Mouse (Mus musculus) liver, postnatal 0 days (tissue): ENCODE results near the gene Ift172. TPM values are rescaled to one million over a fixed set of nuclear protein-coding genes. Genes with fewer than 3 reads are reported as not detected.

Experiments
- ATAC-seq: fragments of 200-750 bp; cut with Nextera tagmentation; 2 replicates; pipeline ENCODE4 v1.8.0; 2017; ENCODE audit warnings: mild to moderate bottlenecking, moderate library complexity
- DNase-seq: peaks from one replicate; pipeline ENCODE4 v3.0.0-alpha.2; 2016
- H3K27ac ChIP-seq: fragments of 300-500 bp; sonication (generic); 2 replicates; pipeline ENCODE4 v1.5.1; 2014; ENCODE audit warnings: antibody characterized with exemption, moderate library complexity, mild to moderate bottlenecking, low read depth
- H3K27me3 ChIP-seq: fragments of 300-500 bp; sonication (generic); 2 replicates; pipeline ENCODE4 v1.6.1; 2014; ENCODE audit warnings: low read length, control low read depth, mixed read lengths; ENCODE audit not compliant: insufficient read depth
- H3K36me3 ChIP-seq: fragments of 300-500 bp; sonication (generic); replicated peaks from 2 replicates; pipeline ENCODE4 v1.6.1; 2014; ENCODE audit warnings: mild to moderate bottlenecking, control low read depth, low read length, moderate library complexity, mixed read lengths; ENCODE audit not compliant: insufficient read depth
- H3K4me1 ChIP-seq: fragments of 300-500 bp; sonication (generic); 2 replicates; pipeline ENCODE4 v1.6.1; 2014; ENCODE audit warnings: antibody characterized with exemption, mild to moderate bottlenecking, control low read depth; ENCODE audit not compliant: insufficient read depth
- H3K4me2 ChIP-seq: fragments of 300-500 bp; sonication (generic); 2 replicates; pipeline ENCODE4 v1.6.1; 2014; ENCODE audit warnings: low read depth, mild to moderate bottlenecking, low read length, moderate library complexity, mixed read lengths
- H3K4me3 ChIP-seq: fragments of 300-500 bp; sonication (generic); 2 replicates; pipeline ENCODE4 v1.5.1; 2014; ENCODE audit warnings: low read depth, low read length
- H3K9ac ChIP-seq: fragments of 300-500 bp; sonication (generic); replicated peaks from 2 replicates; pipeline ENCODE4 v1.6.1; 2014; ENCODE audit warnings: mild to moderate bottlenecking, moderate library complexity
- H3K9me3 ChIP-seq: fragments of 300-500 bp; sonication (generic); 2 replicates; pipeline ENCODE4 v1.6.1; 2016; ENCODE audit warnings: mild to moderate bottlenecking, control low read depth, low read length, mixed read lengths
- CTCF ChIP-seq: sonication (generic); IDR thresholded peaks from 2 replicates; pipeline ENCODE4 v1.5.1; 2016; ENCODE audit warnings: antibody characterized with exemption, low read depth
- EP300 ChIP-seq: IDR thresholded peaks from 2 replicates; pipeline ENCODE4 v1.6.1; 2016; ENCODE audit warnings: antibody characterized with exemption, low read depth, mild to moderate bottlenecking
- WGBS: fragments of 180-500 bp; shearing (Covaris S2); extraction: QIAGEN DNeasy Blood & Tissue Kit; methylation state at CpG from one replicate; pipeline ENCODE4 v1.1.7; 2014; ENCODE audit not compliant: insufficient replicate concordance; 5-methylcytosine and 5-hydroxymethylcytosine counted together
- polyA plus RNA-seq: library from polyadenylated mRNA; unstranded; fragments of >200 nt; fragmentation: Nextera tagmentation; extraction: Ambion mirVana; gene quantifications from 2 replicates; pipeline ENCODE4 v1.2.1, GENCODE M21; 2015

The Ift172 gene
- polyA plus RNA-seq, 1 experiment from 2014 or later = 2.7 TPM

- peak overlapping the region; percentile 96 for H3K9ac ChIP-seq
- no peaks in the 10 kb centered on the region for H3K9me3 ChIP-seq
- H3K4me3 ChIP-seq = peak overlapping the region; percentile 93
- no peak for ATAC-seq
- H3K27me3 ChIP-seq = no peaks in the 10 kb centered on the region
- peak overlapping the region; percentile 98 for H3K27ac ChIP-seq
- H3K4me1 ChIP-seq = peaks cover 8% of the 10 kb centered on the region
- H3K4me2 ChIP-seq = peak overlapping the region; percentile 92
- no peak for DNase-seq
- TF ChIP-seq EP300 = no peak
- TF ChIP-seq CTCF = no peak
- H3K36me3 ChIP-seq = peaks cover 35% of the 10 kb centered on the region
- 27% methylated on average over 10 of the region's 10 CpGs for WGBS
Measured at GRCm38 (mm10) chr5:31242191-31242590, 48.7 kb downstream of the Ift172 start.

- peaks cover 8% of the 10 kb centered on the region for H3K4me1 ChIP-seq
- peak overlapping the region; percentile 96 for H3K9ac ChIP-seq
- peak overlapping the region; percentile 92 for H3K4me2 ChIP-seq
- H3K27ac ChIP-seq = peak overlapping the region; percentile 98
- DNase-seq (no peak), ATAC-seq (no peak)
- H3K36me3 ChIP-seq = peaks cover 29% of the 10 kb centered on the region
- peak overlapping the region; percentile 93 for H3K4me3 ChIP-seq
- WGBS = under 1% methylated on average over 13 of the region's 13 CpGs
- H3K27me3 ChIP-seq = no peaks in the 10 kb centered on the region
- H3K9me3 ChIP-seq = no peaks in the 10 kb centered on the region
- TF ChIP-seq EP300 = no peak
- no peak for TF ChIP-seq CTCF
Measured at GRCm38 (mm10) chr5:31241522-31242034, 49.3 kb downstream of the Ift172 start.

DNA sequence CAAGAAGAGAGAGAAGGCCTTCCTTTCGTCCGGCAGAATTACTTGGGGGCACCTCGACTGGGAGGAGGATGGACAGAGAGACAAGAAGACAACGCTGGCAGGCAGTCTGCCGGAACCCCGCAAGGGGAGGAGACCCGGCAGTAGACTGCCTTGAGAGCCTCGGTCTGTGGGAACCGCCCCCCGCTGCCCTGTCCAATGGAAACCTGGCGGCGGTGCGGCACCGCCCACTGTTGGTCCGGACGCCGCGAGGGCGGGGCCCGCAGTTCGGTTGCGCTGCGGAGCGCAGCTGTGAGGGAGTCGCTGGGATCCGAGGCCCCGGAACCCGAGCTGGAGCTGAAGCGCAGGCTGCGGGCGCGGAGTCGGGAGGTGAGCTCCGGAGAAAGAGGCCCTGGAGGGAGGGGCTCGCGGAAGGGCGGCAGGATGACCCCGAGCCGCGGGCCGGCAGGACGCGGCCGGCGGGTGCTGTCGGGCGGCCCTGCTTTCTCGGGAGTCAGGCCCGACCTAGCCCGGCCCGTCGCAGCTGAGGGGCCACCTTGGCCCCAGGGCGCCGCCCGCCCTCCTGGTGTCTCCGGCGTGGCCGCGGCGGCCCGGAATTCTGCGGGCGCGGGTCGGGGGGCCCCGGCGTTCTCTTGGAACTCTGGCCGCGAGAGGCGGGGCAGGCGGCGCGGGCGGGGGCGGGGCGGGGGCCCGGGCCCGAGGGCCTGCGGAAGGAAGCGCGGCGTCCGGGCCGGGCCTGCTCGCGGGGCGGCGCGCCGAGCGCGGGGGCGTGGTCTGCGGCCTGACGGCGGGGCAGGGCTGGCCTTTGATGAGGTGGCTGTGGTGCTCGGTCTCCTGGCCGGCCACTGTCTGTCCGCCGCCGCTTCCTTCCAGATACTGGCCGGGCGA lies 50.0 kb downstream of the Ift172 start, which contains the start of the genes Nrbp1 and Gm9970:
Nrbp1 (plus strand) TSS at position 228 of the 885 bp plus-strand sequence.
Gm9970 (minus strand) TSS at position 596 of the 885 bp plus-strand sequence.
- H3K9ac ChIP-seq = peak within 1 kb of the TSS; percentile 96
- H3K27me3 ChIP-seq = no peaks in the 10 kb centered on the region
- peak within 1 kb of the TSS; percentile 98 for H3K27ac ChIP-seq
- peaks cover 22% of the 10 kb centered on the region for H3K36me3 ChIP-seq
- H3K4me1 ChIP-seq = peaks cover 8% of the 10 kb centered on the region
- peak within 1 kb of the TSS; percentile 92 for H3K4me2 ChIP-seq
- H3K9me3 ChIP-seq = no peaks in the 10 kb centered on the region
- peak within 1 kb of the TSS; percentile 93 for H3K4me3 ChIP-seq
- WGBS = under 1% methylated on average over 81 of the region's 103 CpGs
- DNase-seq (peak; percentile 97), ATAC-seq (peak; percentile 98)
- no peak for TF ChIP-seq EP300
- peak; percentile 7; the same call in 1 of the 2 replicates for TF ChIP-seq CTCF

- H3K27me3 ChIP-seq = no peaks in the 10 kb centered on the region
- TF ChIP-seq CTCF = no peak
- TF ChIP-seq EP300 = no peak
- no peaks in the 10 kb centered on the region for H3K4me1 ChIP-seq
- no peaks in the 10 kb centered on the region for H3K36me3 ChIP-seq
- no peak overlapping the region for H3K27ac ChIP-seq
- DNase-seq (no peak), ATAC-seq (no peak)
- H3K9me3 ChIP-seq = no peaks in the 10 kb centered on the region
- H3K4me2 ChIP-seq = no peak overlapping the region
- H3K9ac ChIP-seq = no peak overlapping the region
- 57% methylated on average over 1 of the region's 1 CpGs for WGBS
- no peak overlapping the region for H3K4me3 ChIP-seq
Measured at GRCm38 (mm10) chr5:31226641-31227040, 64.3 kb downstream of the Ift172 start.

DNA sequence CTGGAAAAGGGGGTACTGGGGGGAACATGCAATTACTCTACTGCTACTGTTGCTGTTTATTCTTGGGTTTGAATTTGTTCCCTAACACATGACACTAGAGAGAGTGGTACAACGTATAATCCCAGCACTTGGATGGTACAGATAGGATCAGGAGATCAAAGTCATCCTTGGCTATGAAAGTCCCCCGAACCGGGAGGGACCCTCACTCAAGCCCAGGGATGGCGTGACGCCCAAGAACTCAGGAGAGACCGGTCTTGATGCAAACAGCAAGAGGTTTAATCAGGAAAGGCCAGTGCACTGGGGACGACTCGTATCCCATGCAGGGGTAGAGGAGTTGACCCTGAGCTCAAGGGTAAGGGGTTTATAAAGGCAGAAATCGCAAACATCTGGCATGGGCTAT lies 68.2 kb downstream of the Ift172 start:
- H3K4me2 ChIP-seq = no peak overlapping the region
- peaks cover 12% of the 10 kb centered on the region for H3K4me1 ChIP-seq
- DNase-seq (no peak), ATAC-seq (no peak)
- no peak for TF ChIP-seq EP300
- TF ChIP-seq CTCF = no peak
- no peaks in the 10 kb centered on the region for H3K27me3 ChIP-seq
- H3K27ac ChIP-seq = no peak overlapping the region
- 91% methylated on average over 9 of the region's 9 CpGs for WGBS
- H3K9me3 ChIP-seq = no peaks in the 10 kb centered on the region
- no peak overlapping the region for H3K4me3 ChIP-seq
- no peak overlapping the region for H3K9ac ChIP-seq
- no peaks in the 10 kb centered on the region for H3K36me3 ChIP-seq

DNA sequence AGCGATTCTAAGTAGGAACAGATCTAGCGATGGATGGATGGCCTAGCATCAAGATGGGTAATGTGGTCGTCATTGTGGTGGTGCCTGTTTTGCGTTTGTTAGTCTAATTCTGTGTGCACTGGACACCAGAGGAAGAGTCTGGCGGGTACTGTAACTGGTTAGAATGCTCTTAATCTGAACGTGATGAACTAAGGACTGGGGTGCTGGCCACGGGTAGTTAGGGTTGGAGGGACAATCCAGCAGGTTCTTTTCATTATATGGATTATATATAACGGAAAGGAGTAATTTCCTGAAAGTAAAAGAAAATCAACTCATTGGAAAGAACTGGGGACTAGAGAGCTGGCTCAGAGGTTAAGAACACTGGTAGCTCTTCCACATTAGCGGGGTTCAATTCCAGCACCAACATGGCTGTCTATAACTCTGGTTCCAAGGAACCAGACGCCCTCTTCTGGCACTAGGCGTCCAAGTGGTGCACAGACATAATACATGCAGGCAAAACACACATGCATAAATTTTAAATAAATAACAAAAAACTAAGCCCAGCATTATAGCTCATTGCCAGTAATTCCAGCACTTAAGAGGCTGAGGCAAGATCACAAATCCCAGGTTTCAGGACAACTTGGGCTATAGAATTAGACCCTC lies 69.5 kb downstream of the Ift172 start:
- Histone ChIP-seq H3K4me3 (peak overlapping the region; percentile 83), H3K9ac (peak overlapping the region; percentile 88), H3K36me3 (no peaks in the 10 kb centered on the region), H3K4me1 (peaks cover 16% of the 10 kb centered on the region), H3K4me2 (peak overlapping the region; percentile 87), H3K9me3 (no peaks in the 10 kb centered on the region), H3K27ac (peak overlapping the region; percentile 87), H3K27me3 (no peaks in the 10 kb centered on the region)
- no peak for ATAC-seq
- 23% methylated on average over 11 of the region's 11 CpGs for WGBS
- TF ChIP-seq CTCF (peak; percentile 68), EP300 (no peak)
- DNase-seq = peak; percentile 55
